Mouse (Mus musculus) c-Kit-positive CD71-negative TER-119-negative erythroid progenitor cells, embryonic 14.5 days (primary cell): ENCODE measurements at regions not wholly inside any gene's neighbourhood (a gene's known extent, or its start where the extent isn't known, plus 50 kb on each side); places are given as distances from the start of the nearest gene placed in this dataset.

Experiments used
- DNase-seq: peaks from one replicate; pipeline ENCODE4 v3.0.0-alpha.2; 2013; ENCODE audit warnings: low read depth

GRCm38 (mm10) chr10:8943698-8944097 lies 57.8 kb upstream of the Sash1 start:
- DNase-seq, result no peak

DNA sequence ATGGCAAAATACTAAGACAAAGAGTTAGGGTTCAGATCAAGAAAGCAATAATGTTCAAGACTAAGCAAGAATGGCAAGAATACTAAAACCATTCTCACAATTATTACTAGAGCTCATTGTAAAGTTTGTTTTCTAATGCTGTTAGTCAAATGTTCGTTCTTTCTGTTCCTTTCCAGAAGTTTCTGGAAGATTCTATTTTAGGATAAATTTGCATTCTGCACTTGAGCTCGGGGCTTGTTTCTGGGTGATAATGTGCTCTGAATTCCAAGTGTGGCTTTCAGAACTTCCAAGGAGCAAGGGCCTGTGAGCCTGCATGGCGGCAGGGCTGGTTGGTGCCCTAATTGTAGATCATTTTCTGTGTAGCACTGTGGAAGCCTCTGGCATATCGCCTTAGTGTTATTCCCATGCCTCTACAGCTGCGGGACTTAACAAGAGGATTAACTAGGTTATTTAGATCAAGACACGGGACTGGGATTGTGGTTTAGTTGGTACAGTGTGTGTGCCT lies 57.1 kb upstream of the Sash1 start:
- DNase-seq, result no peak

GRCm38 (mm10) chr10:8936369-8936768 lies 50.5 kb upstream of the Sash1 start:
- DNase-seq, result no peak
